Mouse (Mus musculus): ENCODE measurements around the gene Stard10. TPM values are rescaled to one million over a fixed set of nuclear protein-coding genes. Genes with fewer than 3 reads are reported as not detected.

Stard10 gene
- polyA plus RNA-seq, 1 experiment, result 10.9 TPM

DNA sequence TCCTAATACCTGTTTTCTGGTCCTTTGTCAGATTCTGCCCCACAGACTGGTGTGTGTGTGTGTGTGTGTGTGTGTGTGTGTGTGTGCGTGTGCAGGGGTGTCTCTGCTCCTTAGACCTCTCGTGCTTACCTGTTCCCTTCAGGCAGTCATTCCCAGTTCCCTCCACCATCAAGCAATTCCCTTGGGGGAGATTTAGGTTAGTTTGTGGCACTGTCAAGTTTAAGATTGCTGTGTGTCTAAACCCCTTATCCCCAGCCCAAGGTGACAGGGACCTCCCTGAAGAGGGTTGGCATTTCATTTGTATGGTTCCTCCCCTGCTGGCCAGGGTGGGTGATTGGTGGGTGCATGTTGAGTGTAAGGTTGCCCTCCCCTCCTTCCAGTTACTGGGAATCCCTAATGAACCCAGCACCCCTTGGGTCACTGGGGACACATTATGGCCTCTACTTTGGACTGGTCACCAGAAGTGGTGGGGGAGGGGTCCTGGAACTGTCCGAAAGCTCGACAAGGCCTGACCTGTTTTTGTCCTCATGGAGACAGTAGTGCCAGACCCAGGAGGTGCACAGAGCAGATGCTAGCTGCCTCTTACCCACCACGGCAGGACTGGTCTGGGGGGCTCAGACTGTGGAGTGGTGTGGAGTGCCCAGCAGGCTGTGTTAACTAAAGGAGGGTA lies 62.0 kb downstream of the Stard10 start:
- no peak overlapping the region for H3K4me3 ChIP-seq (ENCODE audit: insufficient read depth, poor library complexity, severe bottlenecking)
- TF ChIP-seq MAX (IDR thresholded peaks at IDR 0.05) (no peak), CEBPB (IDR thresholded peaks at IDR 0.05; ENCODE audit: low read depth) (no peak), MYOG (IDR thresholded peaks at IDR 0.05; ENCODE audit: control insufficient read depth, extremely low read depth, insufficient read length) (no peak), USF1 (IDR thresholded peaks at IDR 0.05; ENCODE audit: low read depth) (no peak), CTCF (IDR thresholded peaks at IDR 0.05; ENCODE audit: control insufficient read depth, insufficient read depth, insufficient read length) (no peak)
- no peaks in the 10 kb centered on the region for H3K36me3 ChIP-seq (ENCODE audit: control insufficient read depth, insufficient read depth)
- no peak overlapping the region for H3ac ChIP-seq (ENCODE audit: control insufficient read depth, insufficient read length, low read depth)
- H3K79me2 ChIP-seq (ENCODE audit: control insufficient read depth, insufficient read depth), result no peaks in the 10 kb centered on the region
- no peaks in the 10 kb centered on the region for H3K79me3 ChIP-seq (ENCODE audit: low read depth)
- H3K27me3 ChIP-seq (ENCODE audit: control insufficient read depth, insufficient read depth, insufficient read length), result no peaks in the 10 kb centered on the region

DNA sequence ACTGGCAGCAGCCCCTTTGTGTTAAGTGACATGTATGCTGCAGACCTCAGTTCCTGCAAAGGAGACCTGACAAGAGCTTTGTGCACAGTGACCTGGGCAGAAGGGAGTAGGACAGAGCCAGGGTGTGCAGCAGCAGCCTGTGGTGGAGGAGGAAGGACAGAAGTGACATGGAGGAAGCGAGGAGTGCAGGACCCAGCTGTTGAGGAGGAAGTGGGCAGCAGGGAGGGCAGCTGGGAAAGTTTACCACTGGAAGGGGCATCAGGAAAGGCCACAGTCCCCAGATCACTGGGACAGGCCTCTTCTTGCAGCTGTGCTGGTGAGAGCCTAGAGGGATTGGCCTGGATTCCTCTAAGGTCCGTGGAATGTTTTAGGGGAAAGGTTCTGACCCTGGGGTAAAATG lies 62.8 kb downstream of the Stard10 start:
- H3ac ChIP-seq (ENCODE audit: control insufficient read depth, insufficient read length, low read depth), result no peak overlapping the region
- H3K4me3 ChIP-seq (ENCODE audit: insufficient read depth, poor library complexity, severe bottlenecking), result no peak overlapping the region
- H3K27me3 ChIP-seq (ENCODE audit: control insufficient read depth, insufficient read depth, insufficient read length), result no peaks in the 10 kb centered on the region
- no peaks in the 10 kb centered on the region for H3K79me2 ChIP-seq (ENCODE audit: control insufficient read depth, insufficient read depth)
- TF ChIP-seq CEBPB (IDR thresholded peaks at IDR 0.05; ENCODE audit: low read depth) (no peak), MYOD1 (IDR thresholded peaks at IDR 0.05; ENCODE audit: control insufficient read depth, insufficient read length, low read depth) (no peak), CTCF (IDR thresholded peaks at IDR 0.05; ENCODE audit: control insufficient read depth, insufficient read depth, insufficient read length) (no peak), FOSL1 (IDR thresholded peaks at IDR 0.05; ENCODE audit: insufficient read depth, low read length, poor library complexity, severe bottlenecking) (no peak), MAX (IDR thresholded peaks at IDR 0.05) (no peak), MYOG (IDR thresholded peaks at IDR 0.05; ENCODE audit: control insufficient read depth, extremely low read depth, insufficient read length) (no peak), USF1 (IDR thresholded peaks at IDR 0.05; ENCODE audit: low read depth) (no peak)
- no peaks in the 10 kb centered on the region for H3K79me3 ChIP-seq (ENCODE audit: low read depth)
- H3K36me3 ChIP-seq (ENCODE audit: control insufficient read depth, insufficient read depth), result no peaks in the 10 kb centered on the region

DNA sequence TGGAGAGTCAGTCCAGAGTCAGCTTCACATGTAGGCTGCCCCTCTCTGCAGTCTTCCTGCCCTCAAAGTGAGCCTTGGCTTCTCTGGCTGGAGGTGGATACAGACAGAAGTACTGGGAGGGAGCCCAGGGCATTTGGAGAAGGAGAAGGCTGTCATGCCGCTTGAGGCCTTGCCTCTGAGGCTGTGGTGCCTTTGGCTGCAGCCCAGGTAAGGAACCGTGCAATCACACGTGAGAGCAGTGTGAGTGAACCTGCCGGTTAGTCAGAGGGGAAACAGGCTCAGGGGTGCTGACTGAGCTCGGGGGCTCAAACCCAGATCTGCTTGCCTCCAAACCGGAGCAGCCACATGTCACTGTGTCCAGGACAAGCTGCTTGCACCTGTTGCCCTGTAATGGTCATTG lies 64.6 kb downstream of the Stard10 start:
- H3K79me3 ChIP-seq (ENCODE audit: low read depth), result no peaks in the 10 kb centered on the region
- no peaks in the 10 kb centered on the region for H3K27me3 ChIP-seq (ENCODE audit: control insufficient read depth, insufficient read depth, insufficient read length)
- TF ChIP-seq FOSL1 (IDR thresholded peaks at IDR 0.05; ENCODE audit: insufficient read depth, low read length, poor library complexity, severe bottlenecking) (no peak), MYOG (IDR thresholded peaks at IDR 0.05; ENCODE audit: control insufficient read depth, extremely low read depth, insufficient read length) (no peak), CEBPB (IDR thresholded peaks at IDR 0.05; ENCODE audit: low read depth) (no peak), USF1 (IDR thresholded peaks at IDR 0.05; ENCODE audit: low read depth) (no peak), MYOD1 (IDR thresholded peaks at IDR 0.05; ENCODE audit: control insufficient read depth, insufficient read length, low read depth) (no peak), CTCF (IDR thresholded peaks at IDR 0.05; ENCODE audit: control insufficient read depth, insufficient read depth, insufficient read length) (no peak), MAX (IDR thresholded peaks at IDR 0.05) (no peak)
- H3ac ChIP-seq (ENCODE audit: control insufficient read depth, insufficient read length, low read depth), result no peak overlapping the region
- H3K36me3 ChIP-seq (ENCODE audit: control insufficient read depth, insufficient read depth), result no peaks in the 10 kb centered on the region
- no peak overlapping the region for H3K4me3 ChIP-seq (ENCODE audit: insufficient read depth, poor library complexity, severe bottlenecking)
- no peaks in the 10 kb centered on the region for H3K79me2 ChIP-seq (ENCODE audit: control insufficient read depth, insufficient read depth)

DNA sequence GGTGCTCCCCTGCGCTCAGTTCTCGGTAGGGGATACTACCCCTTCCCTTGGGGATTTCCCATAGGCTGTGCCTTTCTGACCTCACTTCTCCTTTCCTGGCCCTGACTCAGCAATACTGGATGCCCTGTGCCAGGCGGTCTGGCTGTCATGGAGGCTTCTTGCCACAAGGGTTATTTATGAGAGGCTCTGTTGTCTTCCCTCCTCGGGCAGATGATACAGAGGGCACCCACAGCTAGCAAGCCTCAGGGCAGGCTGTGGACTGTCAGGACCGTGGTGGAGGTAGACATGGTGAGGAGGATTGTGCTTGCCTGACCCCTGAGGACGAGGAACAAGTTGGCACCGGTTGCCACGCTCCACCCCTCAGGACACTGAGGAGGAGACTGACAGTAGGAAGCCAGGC lies 65.5 kb downstream of the Stard10 start:
- TF ChIP-seq CEBPB (IDR thresholded peaks at IDR 0.05; ENCODE audit: low read depth) (no peak), MYOG (IDR thresholded peaks at IDR 0.05; ENCODE audit: control insufficient read depth, extremely low read depth, insufficient read length) (no peak), USF1 (IDR thresholded peaks at IDR 0.05; ENCODE audit: low read depth) (no peak), MYOD1 (IDR thresholded peaks at IDR 0.05; ENCODE audit: control insufficient read depth, insufficient read length, low read depth) (no peak), CTCF (IDR thresholded peaks at IDR 0.05; ENCODE audit: control insufficient read depth, insufficient read depth, insufficient read length) (no peak), FOSL1 (IDR thresholded peaks at IDR 0.05; ENCODE audit: insufficient read depth, low read length, poor library complexity, severe bottlenecking) (no peak), MAX (IDR thresholded peaks at IDR 0.05) (no peak)
- no peaks in the 10 kb centered on the region for H3K36me3 ChIP-seq (ENCODE audit: control insufficient read depth, insufficient read depth)
- H3ac ChIP-seq (ENCODE audit: control insufficient read depth, insufficient read length, low read depth), result no peak overlapping the region
- no peaks in the 10 kb centered on the region for H3K79me3 ChIP-seq (ENCODE audit: low read depth)
- H3K4me3 ChIP-seq (ENCODE audit: insufficient read depth, poor library complexity, severe bottlenecking), result no peak overlapping the region
- H3K27me3 ChIP-seq (ENCODE audit: control insufficient read depth, insufficient read depth, insufficient read length), result no peaks in the 10 kb centered on the region
- H3K79me2 ChIP-seq (ENCODE audit: control insufficient read depth, insufficient read depth), result no peaks in the 10 kb centered on the region

DNA sequence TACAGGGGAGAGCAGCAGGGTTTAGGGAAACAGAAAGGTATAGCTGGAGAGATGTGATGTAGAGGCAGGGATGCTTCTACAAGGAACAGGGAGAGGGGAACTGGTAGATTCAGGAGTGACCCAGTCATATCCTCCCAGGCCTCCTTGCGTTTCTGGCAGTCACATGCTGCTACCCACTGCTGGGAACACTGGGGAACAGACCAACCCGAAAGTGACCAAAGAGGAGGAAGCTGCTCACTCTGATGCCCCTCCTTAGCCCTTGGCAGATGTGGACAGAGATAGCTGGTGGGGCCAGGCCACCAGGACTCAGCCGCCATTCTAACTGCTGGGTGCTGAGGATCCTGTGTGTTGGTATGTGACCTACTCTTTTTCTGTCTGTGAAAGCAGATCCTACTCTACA lies 66.9 kb downstream of the Stard10 start:
- Histone ChIP-seq H3ac (ENCODE audit: control insufficient read depth, insufficient read length, low read depth) (no peak overlapping the region), H3K27me3 (ENCODE audit: control insufficient read depth, insufficient read depth, insufficient read length) (no peaks in the 10 kb centered on the region), H3K4me3 (ENCODE audit: insufficient read depth, poor library complexity, severe bottlenecking) (no peak overlapping the region), H3K36me3 (ENCODE audit: control insufficient read depth, insufficient read depth) (no peaks in the 10 kb centered on the region), H3K79me3 (ENCODE audit: low read depth) (no peaks in the 10 kb centered on the region), H3K79me2 (ENCODE audit: control insufficient read depth, insufficient read depth) (no peaks in the 10 kb centered on the region)
- TF ChIP-seq FOSL1 (IDR thresholded peaks at IDR 0.05; ENCODE audit: insufficient read depth, low read length, poor library complexity, severe bottlenecking) (no peak), CTCF (IDR thresholded peaks at IDR 0.05; ENCODE audit: control insufficient read depth, insufficient read depth, insufficient read length) (no peak), MYOD1 (IDR thresholded peaks at IDR 0.05; ENCODE audit: control insufficient read depth, insufficient read length, low read depth) (no peak), MAX (IDR thresholded peaks at IDR 0.05) (no peak)

DNA sequence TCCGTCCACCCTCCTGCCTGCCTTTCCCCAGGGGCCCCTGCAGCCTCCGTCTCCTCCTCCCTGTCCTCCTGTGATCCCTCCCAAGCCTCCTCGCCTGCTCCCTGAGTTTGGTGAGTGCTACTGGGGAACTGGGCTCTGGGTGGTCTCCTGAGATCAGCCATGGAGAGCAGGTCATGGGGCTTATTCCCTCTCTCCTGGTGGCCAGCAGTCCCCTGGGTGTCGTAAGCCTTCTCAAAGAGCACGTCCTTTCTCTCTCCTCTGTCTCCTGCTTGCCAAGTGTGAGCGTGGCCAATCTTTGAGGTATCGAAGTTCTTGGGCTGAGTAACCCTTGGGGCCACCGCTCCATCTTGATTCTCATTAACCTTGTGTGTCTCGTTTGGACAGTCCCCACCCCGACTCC lies 68.0 kb downstream of the Stard10 start:
- Histone ChIP-seq H3ac (ENCODE audit: control insufficient read depth, insufficient read length, low read depth) (no peak overlapping the region), H3K79me2 (ENCODE audit: control insufficient read depth, insufficient read depth) (no peaks in the 10 kb centered on the region)
- TF ChIP-seq MYOG (IDR thresholded peaks at IDR 0.05; ENCODE audit: control insufficient read depth, extremely low read depth, insufficient read length), result no peak
- TF ChIP-seq MAX (IDR thresholded peaks at IDR 0.05), result no peak
- TF ChIP-seq MYOD1 (IDR thresholded peaks at IDR 0.05; ENCODE audit: control insufficient read depth, insufficient read length, low read depth), result no peak
- no peak for TF ChIP-seq USF1 (IDR thresholded peaks at IDR 0.05; ENCODE audit: low read depth)
- TF ChIP-seq CTCF (IDR thresholded peaks at IDR 0.05; ENCODE audit: control insufficient read depth, insufficient read depth, insufficient read length), result no peak
- no peak for TF ChIP-seq CEBPB (IDR thresholded peaks at IDR 0.05; ENCODE audit: low read depth)

More for the DNA sequence above, 68.0 kb downstream of the Stard10 start:
- no peaks in the 10 kb centered on the region for H3K36me3 ChIP-seq (ENCODE audit: control insufficient read depth, insufficient read depth)
- H3K79me3 ChIP-seq (ENCODE audit: low read depth), result no peaks in the 10 kb centered on the region
- no peaks in the 10 kb centered on the region for H3K27me3 ChIP-seq (ENCODE audit: control insufficient read depth, insufficient read depth, insufficient read length)
- no peak overlapping the region for H3K4me3 ChIP-seq (ENCODE audit: insufficient read depth, poor library complexity, severe bottlenecking)

Data from C2C12 (cell line).